Mouse (Mus musculus) retina, adult 2 months (tissue): Measurements from ENCODE around the gene Atf3.

ENCODE experiments used
- DNase-seq: peaks from one replicate; pipeline ENCODE4 v3.0.0-alpha.2; 2012; ENCODE audit warnings: low read depth, low spot score

Atf3 gene

GRCm38 (mm10) chr1:191192213-191192612 is 25.6 kb downstream of the Atf3 start:
- DNase-seq = no peak

DNA sequence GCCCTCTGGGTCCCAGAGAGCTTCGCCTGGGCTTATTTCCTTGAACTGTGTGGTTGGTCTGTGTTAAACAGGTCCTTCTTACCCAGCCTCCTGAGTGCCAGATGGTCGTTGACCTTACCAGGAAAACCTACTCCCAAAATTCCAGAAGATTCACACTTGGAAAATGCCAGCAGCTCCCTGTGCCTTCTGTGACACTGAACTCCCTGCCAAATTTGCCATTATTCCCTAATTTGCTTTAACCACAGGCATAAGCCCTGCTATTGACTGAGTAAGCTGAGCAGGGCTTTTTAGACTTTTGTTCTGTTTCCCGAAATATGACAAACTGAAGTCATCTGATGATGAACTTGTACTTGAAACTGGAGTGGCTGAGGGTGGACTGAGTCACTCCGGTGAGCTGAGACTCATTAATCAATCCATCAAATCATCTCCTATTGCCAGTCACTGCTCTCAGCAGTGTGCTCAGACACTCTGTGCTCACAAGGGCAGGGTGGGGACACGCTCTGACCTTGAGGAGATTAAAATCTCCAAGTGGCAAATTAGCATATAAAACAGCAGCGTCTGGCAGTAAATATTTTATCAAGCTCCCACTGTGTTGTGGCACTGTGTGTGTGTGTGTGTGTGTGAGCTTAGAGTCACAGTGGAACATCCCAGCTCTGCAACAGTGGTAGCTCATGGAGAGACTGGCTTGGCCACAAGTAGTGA is 28.0 kb downstream of the Atf3 start:
- no peak for DNase-seq

GRCm38 (mm10) chr1:191186386-191186770 is 31.5 kb downstream of the Atf3 start:
- no peak for DNase-seq

- no peak for DNase-seq
Observed at GRCm38 (mm10) chr1:191185761-191186385, 32.0 kb downstream of the Atf3 start.

- no peak for DNase-seq
Observed at GRCm38 (mm10) chr1:191184841-191185251, 33.0 kb downstream of the Atf3 start.

DNA sequence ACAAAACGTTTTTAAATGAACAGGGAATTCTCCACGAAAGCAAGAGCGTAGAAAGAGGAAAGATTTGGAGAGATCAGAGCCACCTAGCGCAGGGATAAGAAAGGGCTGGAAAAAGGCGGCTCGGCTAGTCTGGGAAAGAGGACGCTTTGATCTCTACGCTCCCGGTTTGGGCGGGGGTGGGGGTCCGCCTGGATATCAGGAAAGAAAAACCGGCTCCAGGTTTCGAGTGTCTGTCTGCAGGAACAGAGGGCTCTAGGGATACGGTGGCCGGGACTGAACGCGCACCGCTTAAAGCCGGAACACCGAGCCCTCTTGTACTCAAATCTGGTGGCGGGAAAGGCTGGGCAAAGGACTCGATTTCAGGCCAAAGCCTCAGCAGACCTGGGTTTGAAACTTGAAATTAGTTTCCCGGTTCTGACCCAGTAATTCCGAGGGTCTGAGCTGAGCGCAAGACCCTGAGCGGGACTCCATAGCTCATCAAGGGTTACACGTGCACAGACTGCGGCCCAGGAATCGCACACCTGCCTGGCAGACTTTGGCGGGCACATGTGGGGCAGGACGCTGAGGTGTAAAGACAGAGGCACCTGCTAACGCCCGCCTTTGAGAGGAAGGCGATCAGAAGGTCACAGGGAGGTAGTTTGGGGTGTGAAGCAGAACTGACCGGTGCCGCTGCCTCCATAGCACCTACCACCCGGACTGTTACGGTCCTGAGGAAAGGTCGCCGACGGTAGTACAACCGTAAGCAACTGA is 33.6 kb downstream of the Atf3 start:
- DNase-seq = no peak

DNA sequence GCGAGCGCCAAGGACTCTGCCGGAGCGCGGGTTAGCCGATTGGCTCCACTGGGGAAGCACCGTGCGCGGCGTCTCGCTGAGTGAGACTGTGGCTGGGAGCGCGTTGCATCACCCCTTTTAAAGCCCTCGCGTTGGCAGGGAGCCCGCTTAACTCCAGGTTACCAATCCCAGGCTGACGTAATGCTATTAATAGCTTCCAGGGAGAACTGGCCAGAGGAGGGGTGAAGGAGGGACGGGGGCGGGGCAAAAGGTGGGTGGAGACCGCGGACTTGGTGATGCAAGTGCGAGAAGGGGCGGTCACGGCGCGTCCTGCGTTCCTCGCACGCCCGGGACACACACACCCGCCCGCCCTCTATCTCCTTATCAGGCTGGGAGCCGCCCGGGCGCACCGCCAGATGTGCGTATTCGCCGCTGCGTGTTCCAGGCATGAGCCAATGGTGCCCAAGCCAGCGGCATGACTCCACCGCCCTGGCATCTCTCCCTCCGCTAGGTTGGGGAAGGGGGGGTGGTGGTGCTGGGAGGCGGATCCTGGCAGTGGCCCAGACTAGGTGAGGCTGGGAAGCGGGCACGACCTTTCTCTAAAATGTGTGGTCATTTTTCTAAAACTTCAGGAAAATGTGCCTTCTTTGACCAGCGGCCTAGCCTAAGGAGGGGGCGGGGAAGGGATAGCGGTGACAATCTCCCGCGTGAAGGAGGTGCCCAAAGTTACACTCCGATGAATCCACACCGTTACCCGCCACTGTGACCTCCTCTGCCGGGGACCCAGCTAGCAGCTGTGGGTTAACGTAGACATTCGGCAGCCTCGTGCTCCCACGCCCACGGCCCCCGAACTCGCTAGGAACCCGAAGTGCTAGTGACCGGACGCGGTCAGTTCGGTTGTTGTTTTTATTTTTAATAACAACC is 34.4 kb downstream of the Atf3 start:
- DNase-seq = peak; percentile 97

DNA sequence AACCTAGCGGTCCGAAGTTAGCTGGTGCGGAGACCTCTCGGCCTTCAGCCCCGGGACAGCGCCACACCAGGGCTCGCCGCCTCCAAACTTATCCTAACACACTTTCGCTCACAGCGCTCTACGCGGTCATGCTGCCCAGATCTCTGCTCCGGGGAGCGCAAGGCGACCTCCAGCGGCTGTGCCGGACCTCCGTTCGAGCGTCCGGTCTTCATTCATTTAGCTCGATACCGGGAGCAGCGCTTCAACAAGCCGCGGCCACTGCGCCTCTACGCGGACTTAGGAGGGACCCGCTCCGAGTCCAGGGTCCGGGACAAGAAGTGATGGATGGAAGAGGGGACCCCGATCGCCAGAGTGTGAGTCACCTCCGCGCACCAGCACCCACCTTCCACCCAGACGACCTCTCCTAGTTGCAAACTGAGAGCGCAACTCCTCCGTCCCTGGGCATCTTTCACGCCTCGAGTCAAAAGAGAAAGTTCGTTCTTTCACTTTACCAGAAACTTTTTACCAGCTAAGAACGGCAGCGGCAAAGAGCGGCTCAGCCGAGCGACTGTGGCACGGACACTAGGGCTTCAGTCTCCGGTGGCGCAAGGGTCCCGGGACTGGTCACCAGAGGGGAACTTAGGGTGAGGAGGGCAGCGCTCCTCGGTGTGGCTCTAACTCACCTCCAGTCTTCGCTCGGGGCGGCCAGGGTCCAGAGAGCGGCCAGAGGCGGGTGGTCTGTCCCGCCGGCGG is 35.2 kb downstream of the Atf3 start:
- DNase-seq = no peak

DNA sequence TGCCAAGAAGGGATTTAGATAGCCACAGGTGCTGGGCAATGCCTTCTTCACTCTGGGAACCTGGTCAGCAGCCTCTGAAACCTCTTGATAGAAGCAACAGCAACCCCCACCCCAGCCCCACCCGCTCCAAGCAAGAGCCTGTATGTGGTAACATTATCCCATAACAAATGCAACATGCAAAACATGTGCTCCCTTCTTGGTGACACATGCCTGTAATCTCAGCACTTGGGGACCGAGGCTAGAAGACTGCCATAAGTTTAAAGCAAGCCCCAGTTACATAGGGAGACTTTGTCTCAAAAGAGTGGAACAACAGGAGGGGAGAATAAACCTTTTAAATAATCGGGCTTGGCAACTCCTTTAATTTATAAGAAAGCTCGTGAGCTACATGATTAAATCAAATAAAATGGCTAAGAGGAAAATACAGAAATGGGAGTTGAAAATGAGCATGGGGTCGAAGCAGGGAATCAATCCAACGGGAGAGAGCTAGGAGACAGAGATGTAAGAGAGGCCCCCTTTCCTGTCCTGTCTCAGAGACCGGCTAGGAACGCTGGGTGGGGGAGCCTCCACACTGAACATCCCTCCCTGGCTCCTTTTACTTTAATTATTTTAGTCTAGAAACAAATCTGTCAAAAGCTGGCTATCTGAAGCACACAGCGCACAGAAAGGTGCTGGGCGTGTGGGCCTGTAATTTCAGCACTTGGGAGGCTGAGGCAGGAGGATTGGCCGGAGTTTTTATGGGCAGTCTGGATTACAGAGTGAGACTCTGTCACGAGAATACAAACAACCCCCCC is 36.2 kb downstream of the Atf3 start:
- DNase-seq = no peak

- DNase-seq = no peak
Observed at GRCm38 (mm10) chr1:191180397-191180796, 37.4 kb downstream of the Atf3 start.

DNA sequence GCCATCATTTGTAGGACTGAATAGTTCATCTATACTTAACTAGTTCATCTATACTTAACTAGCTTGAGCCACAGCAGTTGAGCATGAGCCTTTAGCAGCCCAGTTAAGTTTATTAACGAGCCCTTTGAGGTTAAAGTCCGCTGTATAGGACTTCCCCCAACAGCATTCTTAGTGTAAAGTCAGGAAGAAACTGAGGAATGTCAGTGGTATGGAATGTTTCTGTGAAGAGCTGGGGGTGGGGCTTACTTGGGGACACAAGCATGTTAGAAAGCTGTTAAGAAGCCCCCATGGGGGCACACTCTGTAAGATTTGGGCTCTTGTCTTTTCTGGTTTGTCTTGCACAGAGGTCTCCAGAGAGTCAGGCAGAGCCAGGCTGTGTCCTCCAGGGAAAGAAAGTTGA is 38.0 kb downstream of the Atf3 start:
- no peak for DNase-seq

GRCm38 (mm10) chr1:191178511-191179188 is 39.2 kb downstream of the Atf3 start:
- no peak for DNase-seq

- no peak for DNase-seq
Observed at GRCm38 (mm10) chr1:191176887-191177286, 41.0 kb downstream of the Atf3 start.

DNA sequence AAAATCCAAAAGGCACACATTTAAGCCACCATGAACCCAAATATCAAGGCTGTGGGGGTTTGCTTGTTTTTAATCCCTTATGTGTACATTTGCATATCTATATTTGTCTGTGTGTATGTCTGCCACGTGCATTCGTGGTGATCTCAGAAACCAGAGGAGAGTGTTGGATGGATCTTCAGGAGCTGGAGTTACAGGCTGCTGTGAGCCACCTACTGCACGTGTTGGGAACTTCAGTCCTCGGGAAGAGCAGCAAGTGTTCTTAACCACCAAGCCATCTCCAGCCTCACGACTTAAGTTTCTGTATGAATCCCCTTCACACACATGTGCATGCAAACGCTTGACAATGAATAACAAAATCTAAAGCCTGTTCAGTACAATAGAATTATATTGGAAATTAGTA is 45.4 kb downstream of the Atf3 start:
- DNase-seq = no peak

DNA sequence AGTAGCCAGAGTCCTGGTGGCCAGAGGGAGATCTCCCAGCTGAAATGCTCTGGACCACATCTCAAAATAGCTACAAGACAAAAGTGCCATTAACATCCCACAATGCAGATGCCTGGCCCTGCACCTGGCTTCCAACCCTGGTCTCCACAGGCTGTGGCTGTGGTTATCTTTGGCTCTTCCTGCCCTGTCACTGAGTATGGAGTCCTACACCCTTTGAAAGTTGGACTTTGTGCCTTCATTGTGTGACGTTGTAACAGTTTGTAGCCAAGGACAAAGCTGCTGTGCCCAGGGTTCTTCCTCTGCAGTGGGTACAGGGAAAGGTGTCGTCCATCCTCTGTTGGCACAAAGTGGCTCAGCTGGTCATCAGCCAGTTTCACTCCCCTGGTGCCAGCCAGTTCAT is 47.4 kb downstream of the Atf3 start:
- DNase-seq = no peak

DNA sequence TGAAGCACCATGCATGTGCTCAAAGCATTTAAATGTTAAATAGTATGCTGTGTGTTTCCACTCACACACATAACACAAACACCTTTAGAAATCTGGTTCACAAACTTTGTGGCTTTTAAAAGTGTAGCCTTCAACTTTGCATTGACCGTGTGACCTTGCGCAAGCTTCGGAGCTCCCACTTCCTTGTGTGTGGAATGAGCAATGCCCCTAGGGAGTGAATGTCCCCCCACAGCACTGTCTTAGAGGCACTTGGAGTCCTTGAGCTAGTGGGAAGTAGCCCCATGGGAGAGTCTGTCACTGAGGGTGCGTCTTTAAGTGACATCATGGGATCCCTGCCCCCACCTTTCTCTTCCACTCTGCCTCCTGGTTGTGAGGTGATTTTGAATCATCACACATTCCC is 51.6 kb downstream of the Atf3 start:
- DNase-seq = no peak

DNA sequence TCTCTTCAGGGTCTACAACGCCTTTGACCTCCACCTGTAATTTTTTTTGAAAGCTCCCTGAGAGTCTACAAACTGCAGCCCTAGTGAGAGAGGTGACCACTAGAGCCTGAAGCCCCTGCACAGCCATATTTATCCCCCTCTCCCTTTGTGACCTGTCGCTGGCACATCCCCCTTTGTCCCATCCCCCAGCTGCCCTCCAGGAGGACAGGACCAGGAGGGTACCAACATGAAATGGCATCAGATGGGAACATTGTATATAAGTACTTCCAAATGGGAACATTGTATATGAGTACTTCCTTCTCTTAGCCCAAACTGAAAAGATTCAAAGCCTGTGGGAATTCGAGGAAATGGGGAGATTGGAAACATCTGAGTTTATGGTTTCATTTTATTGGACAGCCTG is 53.1 kb downstream of the Atf3 start, which contains the start of gene Fam71a:
Gene Fam71a (minus strand): TSS at position 101 of the 400 bp plus-strand sequence.
- no peak for DNase-seq

DNA sequence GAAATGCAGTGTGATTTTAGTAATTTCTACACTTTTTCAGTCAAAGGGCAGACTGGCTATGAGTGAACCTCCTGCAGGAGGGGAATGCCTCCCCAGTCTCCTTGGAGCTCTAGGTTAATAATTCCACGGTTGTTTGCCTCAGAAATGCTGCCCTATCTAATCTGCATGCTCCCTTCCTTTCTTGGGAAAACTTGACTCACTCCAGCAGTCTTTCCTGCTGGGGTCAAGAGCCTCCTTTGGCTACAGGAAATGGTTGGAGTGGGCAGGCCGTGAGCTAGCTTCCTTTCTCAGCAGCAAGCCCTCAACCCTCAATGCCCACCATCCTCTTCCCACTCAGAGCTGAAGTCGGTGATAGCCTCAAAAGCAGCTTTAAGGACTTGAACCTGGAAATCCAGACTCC is 63.5 kb downstream of the Atf3 start:
- no peak for DNase-seq

- DNase-seq = peak; percentile 37
Observed at GRCm38 (mm10) chr1:191153052-191153451, 64.8 kb downstream of the Atf3 start.
